Mouse (Mus musculus) stomach, embryonic 15.5 days (tissue): ENCODE data around the gene Zbtb49. TPM values are rescaled to one million over a fixed set of nuclear protein-coding genes. Genes with fewer than 3 reads are reported as not detected.

Experiments
- ATAC-seq: fragments of 200-750 bp; cut with Nextera tagmentation; 2 replicates; pipeline ENCODE4 v1.8.0; 2017; ENCODE audit warnings: low read depth, moderate number of reproducible peaks, moderate TSS enrichment; ENCODE audit not compliant: insufficient read depth, low FRiP score
- H3K27ac ChIP-seq: fragments of 300-500 bp; sonication (generic); 2 replicates; pipeline ENCODE4 v1.5.1; 2015; ENCODE audit warnings: mild to moderate bottlenecking, inconsistent platforms
- H3K27me3 ChIP-seq: fragments of 300-500 bp; sonication (generic); replicated peaks from 2 replicates; pipeline ENCODE4 v1.6.1; 2015; ENCODE audit warnings: inconsistent platforms
- H3K36me3 ChIP-seq: fragments of 300-500 bp; sonication (generic); 2 replicates; pipeline ENCODE4 v1.6.1; 2015; ENCODE audit warnings: inconsistent platforms
- H3K4me1 ChIP-seq: fragments of 300-500 bp; sonication (generic); 2 replicates; pipeline ENCODE4 v1.6.1; 2015; ENCODE audit warnings: inconsistent platforms
- H3K4me2 ChIP-seq: fragments of 300-500 bp; sonication (generic); 2 replicates; pipeline ENCODE4 v1.6.1; 2015; ENCODE audit warnings: mild to moderate bottlenecking, inconsistent platforms
- H3K4me3 ChIP-seq: fragments of 300-500 bp; sonication (generic); replicated peaks from 2 replicates; pipeline ENCODE4 v1.5.1; 2015; ENCODE audit warnings: inconsistent platforms
- H3K9ac ChIP-seq: fragments of 300-500 bp; sonication (generic); 2 replicates; pipeline ENCODE4 v1.6.1; 2015; ENCODE audit warnings: inconsistent platforms
- H3K9me3 ChIP-seq: fragments of 300-500 bp; sonication (generic); 2 replicates; pipeline ENCODE4 v1.6.1; 2016; ENCODE audit warnings: inconsistent platforms
- WGBS: fragments of 180-500 bp; shearing (Covaris S2); methylation state at CpG from one replicate; pipeline ENCODE4 v1.1.7; 2015; 5-methylcytosine and 5-hydroxymethylcytosine counted together
- polyA plus RNA-seq: library from polyadenylated mRNA; unstranded; fragments of >200 nt; fragmentation: Nextera tagmentation; extraction: Ambion mirVana; gene quantifications from 2 replicates; pipeline ENCODE4 v1.2.1, GENCODE M21; 2015

Gene Zbtb49
- 12.0 and 12.5 TPM in 2 replicates for polyA plus RNA-seq

GRCm38 (mm10) chr5:38220328-38220912 is at the start of gene Zbtb49, which contains the start of gene Lyar:
Zbtb49 (minus strand) TSS chr5:38220457.
Lyar (plus strand) TSS chr5:38220470.
- H3K9ac ChIP-seq: peak within 1 kb of the TSS; percentile 79
- WGBS: under 1% methylated on average over 53 of the region's 55 CpGs
- H3K27ac ChIP-seq: peak within 1 kb of the TSS; percentile 44; the same call in 1 of the 2 replicates
- no peaks in the 10 kb centered on the region for H3K9me3 ChIP-seq
- ATAC-seq: peak; percentile 92
- H3K4me2 ChIP-seq: peak within 1 kb of the TSS; percentile 72
- peak within 1 kb of the TSS; percentile 74 for H3K4me3 ChIP-seq
- H3K4me1 ChIP-seq: peaks cover 15% of the 10 kb centered on the region
- no peaks in the 10 kb centered on the region for H3K27me3 ChIP-seq
- H3K36me3 ChIP-seq: no peaks in the 10 kb centered on the region; the same call in 1 of the 2 replicates

GRCm38 (mm10) chr5:38260107-38260682 is 39.9 kb upstream of the Zbtb49 start, which contains the start of gene Tmem128:
Tmem128 (plus strand) TSS chr5:38260185.
- Histone ChIP-seq H3K27ac (peak within 1 kb of the TSS; percentile 91), H3K9me3 (no peaks in the 10 kb centered on the region), H3K4me1 (peaks cover 5% of the 10 kb centered on the region; the same call in 1 of the 2 replicates), H3K27me3 (no peaks in the 10 kb centered on the region), H3K4me3 (peak within 1 kb of the TSS; percentile 83), H3K9ac (peak within 1 kb of the TSS; percentile 67), H3K36me3 (peaks cover 26% of the 10 kb centered on the region), H3K4me2 (peak within 1 kb of the TSS; percentile 80)
- ATAC-seq: peak; percentile 65
- under 1% methylated on average over 40 of the region's 40 CpGs for WGBS

GRCm38 (mm10) chr5:38259455-38260106 is 39.3 kb upstream of the Zbtb49 start:
- H3K9me3 ChIP-seq: no peaks in the 10 kb centered on the region
- H3K4me2 ChIP-seq: peak overlapping the region; percentile 80
- H3K36me3 ChIP-seq: peaks cover 20% of the 10 kb centered on the region
- peak overlapping the region; percentile 83 for H3K4me3 ChIP-seq
- H3K27ac ChIP-seq: peak overlapping the region; percentile 91
- no peak for ATAC-seq
- peaks cover 5% of the 10 kb centered on the region; the same call in 1 of the 2 replicates for H3K4me1 ChIP-seq
- peak overlapping the region; percentile 50 for H3K9ac ChIP-seq
- no peaks in the 10 kb centered on the region for H3K27me3 ChIP-seq
- 41% methylated on average over 9 of the region's 9 CpGs for WGBS

GRCm38 (mm10) chr5:38258773-38259146 is 38.5 kb upstream of the Zbtb49 start:
- H3K27me3 ChIP-seq: no peaks in the 10 kb centered on the region
- H3K4me2 ChIP-seq: no peak overlapping the region
- WGBS: 86% methylated on average over 5 of the region's 5 CpGs
- H3K9ac ChIP-seq: no peak overlapping the region
- H3K9me3 ChIP-seq: no peaks in the 10 kb centered on the region
- peaks cover 5% of the 10 kb centered on the region; the same call in 1 of the 2 replicates for H3K4me1 ChIP-seq
- no peak for ATAC-seq
- H3K27ac ChIP-seq: no peak overlapping the region
- peaks cover 13% of the 10 kb centered on the region for H3K36me3 ChIP-seq
- H3K4me3 ChIP-seq: no peak overlapping the region

GRCm38 (mm10) chr5:38258034-38258772 is 37.9 kb upstream of the Zbtb49 start:
- no peak overlapping the region for H3K4me3 ChIP-seq
- H3K9ac ChIP-seq: no peak overlapping the region
- peaks cover 9% of the 10 kb centered on the region for H3K36me3 ChIP-seq
- no peak overlapping the region for H3K4me2 ChIP-seq
- peaks cover 5% of the 10 kb centered on the region; the same call in 1 of the 2 replicates for H3K4me1 ChIP-seq
- no peak overlapping the region for H3K27ac ChIP-seq
- no peaks in the 10 kb centered on the region for H3K9me3 ChIP-seq
- ATAC-seq: no peak
- 73% methylated on average over 8 of the region's 8 CpGs for WGBS
- H3K27me3 ChIP-seq: no peaks in the 10 kb centered on the region

GRCm38 (mm10) chr5:38256551-38256950 is 36.3 kb upstream of the Zbtb49 start:
- no peak for ATAC-seq
- 91% methylated on average over 1 of the region's 1 CpGs for WGBS

GRCm38 (mm10) chr5:38255644-38256043 is 35.4 kb upstream of the Zbtb49 start:
- Histone ChIP-seq H3K36me3 (no peaks in the 10 kb centered on the region), H3K4me2 (no peak overlapping the region), H3K9ac (no peak overlapping the region), H3K27me3 (no peaks in the 10 kb centered on the region), H3K4me1 (no peaks in the 10 kb centered on the region), H3K27ac (no peak overlapping the region), H3K4me3 (no peak overlapping the region), H3K9me3 (no peaks in the 10 kb centered on the region)
- ATAC-seq: no peak
- WGBS: 65% methylated on average over 3 of the region's 3 CpGs

More at GRCm38 (mm10) chr5:38256551-38256950, 36.3 kb upstream of the Zbtb49 start:
- H3K4me1 ChIP-seq: peaks cover 5% of the 10 kb centered on the region; the same call in 1 of the 2 replicates
- H3K4me3 ChIP-seq: no peak overlapping the region
- no peak overlapping the region for H3K4me2 ChIP-seq
- H3K36me3 ChIP-seq: no peaks in the 10 kb centered on the region
- no peaks in the 10 kb centered on the region for H3K9me3 ChIP-seq
- H3K27ac ChIP-seq: no peak overlapping the region
- H3K27me3 ChIP-seq: no peaks in the 10 kb centered on the region
- H3K9ac ChIP-seq: no peak overlapping the region

GRCm38 (mm10) chr5:38255195-38255594 is 34.9 kb upstream of the Zbtb49 start:
- Histone ChIP-seq H3K4me1 (no peaks in the 10 kb centered on the region), H3K4me2 (no peak overlapping the region), H3K9ac (no peak overlapping the region), H3K9me3 (no peaks in the 10 kb centered on the region), H3K36me3 (no peaks in the 10 kb centered on the region), H3K27ac (no peak overlapping the region), H3K27me3 (no peaks in the 10 kb centered on the region), H3K4me3 (no peak overlapping the region)
- 42% methylated on average over 4 of the region's 4 CpGs for WGBS
- ATAC-seq: no peak

GRCm38 (mm10) chr5:38241966-38242365 is 21.7 kb upstream of the Zbtb49 start:
- no peaks in the 10 kb centered on the region for H3K27me3 ChIP-seq
- H3K4me2 ChIP-seq: no peak overlapping the region
- H3K9ac ChIP-seq: no peak overlapping the region
- no peak for ATAC-seq
- no peak overlapping the region for H3K27ac ChIP-seq
- no peaks in the 10 kb centered on the region for H3K9me3 ChIP-seq
- no peak overlapping the region for H3K4me3 ChIP-seq
- H3K4me1 ChIP-seq: no peaks in the 10 kb centered on the region
- 78% methylated on average over 6 of the region's 6 CpGs for WGBS
- H3K36me3 ChIP-seq: no peaks in the 10 kb centered on the region

GRCm38 (mm10) chr5:38241473-38241834 is 21.2 kb upstream of the Zbtb49 start:
- no peak overlapping the region for H3K4me2 ChIP-seq
- no peak overlapping the region for H3K9ac ChIP-seq
- H3K4me3 ChIP-seq: no peak overlapping the region
- H3K9me3 ChIP-seq: no peaks in the 10 kb centered on the region
- no peak overlapping the region for H3K27ac ChIP-seq
- no peaks in the 10 kb centered on the region for H3K27me3 ChIP-seq
- H3K36me3 ChIP-seq: no peaks in the 10 kb centered on the region
- WGBS: 82% methylated on average over 3 of the region's 3 CpGs
- ATAC-seq: no peak
- H3K4me1 ChIP-seq: no peaks in the 10 kb centered on the region

GRCm38 (mm10) chr5:38240727-38241472 is 20.6 kb upstream of the Zbtb49 start:
- H3K4me3 ChIP-seq: no peak overlapping the region
- no peaks in the 10 kb centered on the region for H3K4me1 ChIP-seq
- H3K9me3 ChIP-seq: no peaks in the 10 kb centered on the region
- no peaks in the 10 kb centered on the region for H3K36me3 ChIP-seq
- peak; percentile 70 for ATAC-seq
- H3K27me3 ChIP-seq: no peaks in the 10 kb centered on the region
- no peak overlapping the region for H3K4me2 ChIP-seq
- no peak overlapping the region for H3K27ac ChIP-seq
- WGBS: 45% methylated on average over 5 of the region's 5 CpGs
- H3K9ac ChIP-seq: no peak overlapping the region
